Mouse (Mus musculus) embryo, embryonic 10.5 days (tissue): ENCODE results near the gene Tbxa2r.
A peak's percentile ranks its signal among the peaks of the same experiment; 100 is the strongest.

Source experiments
- DNase-seq: peaks from one replicate; pipeline ENCODE4 v3.0.0-alpha.2; 2015; ENCODE audit warnings: low spot score

Tbxa2r gene

DNA sequence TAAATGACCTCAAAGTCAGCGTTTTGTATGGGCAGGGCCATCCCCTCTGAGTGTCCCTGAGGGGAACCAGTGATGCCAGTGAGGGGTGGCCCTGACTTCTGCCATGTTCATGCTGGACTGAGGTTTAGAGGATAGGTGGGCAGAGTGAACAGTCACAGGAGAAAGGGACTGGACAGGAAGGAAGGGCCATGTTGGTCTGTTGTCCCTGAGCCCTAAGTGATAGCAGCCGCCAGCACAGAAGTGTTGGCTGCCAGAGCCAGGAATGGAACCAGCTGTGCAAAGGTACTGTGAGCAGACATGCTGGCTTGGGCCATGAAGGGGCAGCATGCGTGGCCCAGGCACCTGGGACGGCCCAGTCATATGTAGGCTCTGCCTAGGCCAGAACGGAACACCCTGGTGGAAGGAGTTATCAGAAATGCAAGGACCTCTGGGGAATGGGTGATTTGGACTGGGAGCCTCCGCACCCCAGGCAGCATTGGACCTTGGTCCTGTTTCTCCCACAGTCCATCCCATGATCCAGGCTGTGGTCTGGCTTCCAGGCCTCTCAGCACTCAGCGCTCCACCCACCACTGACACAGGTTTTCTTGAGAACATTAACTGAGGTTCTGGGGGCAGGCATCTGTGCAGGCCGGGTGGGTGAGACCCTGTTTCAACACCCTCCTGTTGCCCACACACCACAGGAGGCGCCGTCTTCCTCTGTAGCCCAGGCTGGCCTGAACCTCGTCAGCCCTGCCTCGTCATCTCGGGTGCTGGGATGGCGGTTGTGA is 28.8 kb upstream of the Tbxa2r start:
- no peak for DNase-seq

GRCm38 (mm10) chr10:81300352-81300907 is 28.1 kb upstream of the Tbxa2r start:
- DNase-seq = no peak

- no peak for DNase-seq
These were observed 27.2 kb upstream of the Tbxa2r start for GRCm38 (mm10) chr10:81301321-81301720.

DNA sequence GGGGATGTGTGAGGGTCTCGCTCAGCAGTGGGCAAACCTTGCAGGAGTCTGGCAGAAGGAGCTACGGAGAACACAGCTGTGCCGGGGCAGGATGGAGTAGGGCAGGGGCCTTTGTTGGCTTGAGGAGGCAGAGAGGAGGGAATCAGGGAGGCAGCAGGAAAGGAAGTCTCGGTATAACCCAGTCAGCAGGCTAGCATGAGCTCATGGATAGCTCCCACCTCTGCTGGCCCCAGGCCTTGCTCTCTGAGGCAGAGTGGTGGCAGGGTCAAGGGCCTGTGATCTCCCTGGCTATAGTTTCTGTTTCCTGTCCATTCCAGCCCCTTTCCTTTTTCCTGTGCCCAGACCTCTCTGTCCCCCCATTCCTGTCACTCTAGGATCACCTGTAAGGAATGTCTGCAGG is 26.2 kb upstream of the Tbxa2r start:
- DNase-seq = no peak

DNA sequence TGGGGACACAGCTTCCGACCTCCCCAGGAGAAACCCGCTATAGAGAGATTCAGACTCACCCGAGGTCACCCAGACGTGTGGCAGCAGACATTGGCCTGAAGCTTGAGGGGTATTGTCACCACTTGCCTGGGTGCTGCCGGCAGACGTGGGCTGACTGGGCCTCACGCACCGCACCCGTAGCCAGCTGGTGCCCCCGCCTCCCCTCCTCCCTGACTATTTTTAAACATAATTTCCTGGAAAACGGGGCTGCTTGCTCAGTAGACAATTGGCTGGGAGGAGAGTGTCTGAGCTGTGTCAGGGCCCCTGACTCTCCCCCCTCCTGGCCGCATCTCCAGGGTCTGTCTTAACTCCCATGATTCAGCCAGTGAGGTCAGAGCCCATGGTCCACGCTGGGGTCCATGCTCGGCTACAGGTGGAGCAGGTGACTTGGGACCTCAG is 25.7 kb upstream of the Tbxa2r start:
- DNase-seq = no peak

DNA sequence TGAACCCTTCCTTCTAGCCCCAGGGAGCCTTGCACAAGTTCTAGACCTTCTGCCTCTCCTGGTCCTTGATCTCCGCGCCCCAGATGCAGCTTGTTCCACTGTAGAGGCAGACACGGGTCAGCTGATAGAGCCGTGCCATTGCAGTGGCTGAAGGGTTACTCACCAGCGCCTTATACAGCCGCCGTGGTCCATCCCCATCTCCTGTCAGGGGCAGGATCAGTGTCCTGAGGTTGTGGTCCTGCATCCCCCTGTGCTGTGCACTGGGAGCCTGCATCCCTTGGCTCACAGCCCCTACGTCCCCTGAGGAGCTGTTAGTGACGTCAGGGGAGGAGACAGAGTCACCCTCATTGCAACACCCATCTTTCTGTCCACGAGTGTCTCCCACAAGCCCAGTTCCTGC is 25.3 kb upstream of the Tbxa2r start:
- DNase-seq = no peak

DNA sequence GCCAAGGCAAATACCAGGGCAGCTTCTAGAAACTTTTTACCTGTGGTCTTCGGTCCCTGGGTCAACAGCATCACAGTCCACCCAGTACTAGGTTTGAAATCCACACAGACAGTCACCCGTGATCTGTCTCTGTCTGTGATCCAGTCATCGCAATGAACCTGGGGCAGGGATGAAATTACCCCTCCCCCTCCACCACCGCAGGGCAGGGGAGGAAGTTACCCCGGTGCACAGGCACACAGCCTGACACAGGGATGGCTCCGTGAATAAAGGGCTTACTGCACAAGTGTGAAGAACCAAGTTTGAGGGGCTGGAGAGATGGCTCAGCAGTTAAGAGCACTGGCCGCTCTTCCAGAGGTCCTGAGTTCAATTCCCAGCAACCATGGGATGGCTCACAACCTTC is 24.8 kb upstream of the Tbxa2r start:
- DNase-seq = no peak

DNA sequence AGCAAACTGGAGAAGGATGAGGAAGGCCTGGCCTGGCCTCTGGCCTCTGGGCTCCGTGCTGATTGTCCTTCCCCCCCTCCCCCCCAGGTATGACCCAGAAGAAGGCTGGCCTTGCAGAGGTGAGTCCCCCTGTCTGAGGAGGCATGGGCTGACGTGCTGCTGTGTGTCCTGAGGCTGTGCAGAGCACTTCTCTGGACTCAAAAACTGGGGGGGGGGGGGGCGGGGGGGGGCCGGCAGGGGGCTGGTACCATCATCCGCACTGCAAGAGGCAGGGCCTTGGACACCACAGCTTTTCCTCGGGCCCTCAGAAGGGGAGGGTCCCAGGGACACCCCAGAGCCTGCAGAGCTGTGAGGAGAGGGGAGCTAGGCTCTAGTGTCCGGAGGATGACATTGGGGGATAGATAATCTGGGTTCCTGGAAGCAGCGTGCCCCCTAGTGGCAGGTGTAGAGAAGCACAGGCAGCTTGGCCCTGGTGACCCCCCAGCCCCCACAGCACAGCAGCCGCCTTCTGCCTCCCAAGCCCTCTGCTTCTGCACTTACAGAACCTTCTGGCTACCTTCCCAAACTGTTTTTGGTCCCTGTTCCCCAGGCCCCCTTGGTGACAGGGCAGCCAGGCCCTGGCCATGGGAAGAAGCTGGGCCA is 23.8 kb upstream of the Tbxa2r start:
- DNase-seq = peak; percentile 74

DNA sequence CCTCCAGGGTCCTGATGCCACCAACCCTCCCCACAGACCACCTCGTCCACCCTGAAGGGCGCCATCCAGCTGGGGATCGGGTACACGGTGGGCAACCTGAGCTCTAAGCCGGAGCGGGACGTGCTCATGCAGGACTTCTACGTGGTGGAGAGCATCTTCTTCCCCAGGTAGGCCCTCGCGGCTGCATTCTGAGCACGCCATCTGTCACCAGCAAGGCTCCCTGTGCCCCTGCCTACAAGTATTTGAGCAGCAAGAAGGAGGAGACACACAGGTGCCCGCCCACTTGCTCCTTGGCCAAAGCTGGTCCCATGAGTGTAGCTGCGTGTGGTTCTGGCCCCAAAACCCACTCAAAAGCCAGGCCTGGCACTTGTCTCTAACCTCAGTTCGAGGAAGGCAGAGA is 22.9 kb upstream of the Tbxa2r start:
- DNase-seq = no peak

GRCm38 (mm10) chr10:81306173-81306668 is 22.3 kb upstream of the Tbxa2r start:
- DNase-seq = no peak

DNA sequence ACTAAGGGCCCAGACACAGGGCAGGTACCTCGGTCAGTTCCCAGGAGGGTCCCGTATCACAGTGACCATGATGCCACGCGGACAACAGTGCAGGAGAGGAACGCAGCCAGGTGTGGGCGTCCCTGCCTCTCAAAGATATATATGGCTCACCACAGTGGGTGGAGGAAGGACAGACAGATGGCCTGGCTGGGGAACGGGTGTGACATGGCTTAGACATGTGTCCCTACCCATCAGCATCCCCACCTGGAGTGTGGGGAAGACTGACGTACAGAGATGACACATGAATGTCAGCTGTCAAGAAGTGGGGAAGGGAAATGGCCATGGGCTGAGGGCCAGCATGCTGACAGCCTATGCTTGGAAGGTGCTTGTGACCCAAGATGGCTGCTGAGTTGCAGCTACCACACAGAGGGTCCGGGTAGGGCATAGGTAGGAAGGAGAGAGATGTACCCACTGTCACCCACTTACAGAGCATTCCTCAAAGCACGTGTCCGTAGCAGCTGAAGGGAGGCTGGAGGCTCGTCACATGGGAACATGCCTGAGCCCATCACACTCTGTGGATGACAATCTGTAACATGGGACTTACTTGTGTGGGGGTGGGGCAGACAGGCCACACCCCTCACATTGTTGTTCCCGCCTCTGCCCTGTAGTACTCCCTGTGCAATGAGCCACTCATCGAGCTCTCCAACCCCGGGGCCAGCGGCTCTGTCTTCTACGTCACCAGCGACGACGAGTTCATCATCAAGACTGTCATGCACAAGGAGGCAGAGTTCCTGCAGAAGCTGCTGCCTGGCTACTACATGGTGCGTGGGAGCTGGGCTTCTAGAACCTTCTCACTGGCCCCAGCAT is 21.5 kb upstream of the Tbxa2r start:
- DNase-seq = no peak

GRCm38 (mm10) chr10:81309571-81309970 is 19.0 kb upstream of the Tbxa2r start:
- no peak for DNase-seq

GRCm38 (mm10) chr10:81313581-81313980 is 14.9 kb upstream of the Tbxa2r start:
- DNase-seq = no peak

GRCm38 (mm10) chr10:81314201-81314600 is 14.3 kb upstream of the Tbxa2r start:
- no peak for DNase-seq

GRCm38 (mm10) chr10:81315587-81315986 is 12.9 kb upstream of the Tbxa2r start:
- DNase-seq = no peak

- no peak for DNase-seq
These were observed 12.0 kb upstream of the Tbxa2r start for GRCm38 (mm10) chr10:81316338-81317060.

- DNase-seq = peak; percentile 63
These were observed 11.3 kb upstream of the Tbxa2r start for GRCm38 (mm10) chr10:81317273-81317672.

- no peak for DNase-seq
These were observed 9.8 kb upstream of the Tbxa2r start for GRCm38 (mm10) chr10:81318589-81319329.

DNA sequence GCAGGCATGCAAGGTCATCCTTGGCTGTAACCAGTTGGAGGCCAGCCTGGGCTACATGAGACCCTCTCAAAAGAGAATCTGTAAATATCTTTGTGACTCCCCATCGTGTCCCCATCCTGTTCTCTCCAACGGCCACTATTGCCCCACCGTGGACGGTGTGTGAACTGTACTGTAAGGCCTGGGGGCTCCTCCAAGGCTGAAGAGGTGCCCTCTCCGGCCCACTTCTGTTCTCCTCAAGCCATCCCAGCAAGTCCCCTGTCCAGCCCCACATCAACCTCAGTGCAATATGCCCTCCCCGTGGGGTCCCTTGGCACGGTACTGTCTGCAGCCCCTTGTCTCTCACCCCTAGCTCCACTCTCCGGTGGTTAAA is 9.2 kb upstream of the Tbxa2r start:
- DNase-seq = no peak

GRCm38 (mm10) chr10:81319741-81320549 is 8.6 kb upstream of the Tbxa2r start:
- DNase-seq = peak; percentile 100
